Mouse (Mus musculus): ENCODE data around the gene Rnf220. TPM values are rescaled to one million over a fixed set of nuclear protein-coding genes. Genes with fewer than 3 reads are reported as not detected.

Rnf220 gene
- total and polyA plus RNA-seq, 2 experiments from 2014 or later = 122 to 192 TPM

- no peak for DNase-seq (ENCODE audit: low spot score)
- Histone ChIP-seq H3K4me2 (ENCODE audit: low read depth, low read length, poor library complexity, severe bottlenecking) (no peak overlapping the region), H3K27me3 (ENCODE audit: insufficient read depth, low read length) (peaks cover 16% of the 10 kb centered on the region; the same call in 1 of the 2 replicates), H3K27ac (ENCODE audit: low read depth, low read length) (0 out of 2 replicates have a peak overlapping the region, but pooled peaks have one; percentile 4), H3K9ac (replicated peaks; ENCODE audit: low read length, poor library complexity, severe bottlenecking) (no peak overlapping the region), H3K4me1 (ENCODE audit: insufficient read depth, low read length) (peaks cover 4% of the 10 kb centered on the region; the same call in 1 of the 2 replicates), H3K4me3 (ENCODE audit: low read depth, low read length) (no peak overlapping the region), H3K9me3 (ENCODE audit: low read length) (no peaks in the 10 kb centered on the region), H3K36me3 (ENCODE audit: insufficient read depth, low read length) (no peaks in the 10 kb centered on the region)
- TF ChIP-seq CTCF (IDR thresholded peaks at IDR 0.05) = no peak
- 27% methylated on average over 2 of the region's 2 CpGs for WGBS
- no peak for ATAC-seq (ENCODE audit: low FRiP score)
Observed at GRCm38 (mm10) chr4:117349327-117349726, 147.5 kb downstream of the Rnf220 start.

GRCm38 (mm10) chr4:117346025-117346424 lies 150.8 kb downstream of the Rnf220 start:
- Histone ChIP-seq H3K36me3 (ENCODE audit: insufficient read depth, low read length) (no peaks in the 10 kb centered on the region), H3K27ac (ENCODE audit: low read depth, low read length) (no peak overlapping the region), H3K4me1 (ENCODE audit: insufficient read depth, low read length) (peaks cover 4% of the 10 kb centered on the region; the same call in 1 of the 2 replicates), H3K4me3 (ENCODE audit: low read depth, low read length) (no peak overlapping the region), H3K9me3 (ENCODE audit: low read length) (no peaks in the 10 kb centered on the region), H3K9ac (replicated peaks; ENCODE audit: low read length, poor library complexity, severe bottlenecking) (no peak overlapping the region), H3K27me3 (ENCODE audit: insufficient read depth, low read length) (peaks cover 13% of the 10 kb centered on the region; the same call in 1 of the 2 replicates), H3K4me2 (ENCODE audit: low read depth, low read length, poor library complexity, severe bottlenecking) (no peak overlapping the region)
- DNase-seq (ENCODE audit: low spot score) (peak; percentile 57), ATAC-seq (ENCODE audit: low FRiP score) (no peak)
- peak; percentile 72 for TF ChIP-seq CTCF (IDR thresholded peaks at IDR 0.05)
- WGBS = 67% methylated on average over 6 of the region's 6 CpGs

- no peak overlapping the region for H3K4me2 ChIP-seq (ENCODE audit: low read depth, low read length, poor library complexity, severe bottlenecking)
- TF ChIP-seq CTCF (IDR thresholded peaks at IDR 0.05) = no peak
- no peak overlapping the region for H3K4me3 ChIP-seq (ENCODE audit: low read depth, low read length)
- no peaks in the 10 kb centered on the region for H3K9me3 ChIP-seq (ENCODE audit: low read length)
- H3K36me3 ChIP-seq (ENCODE audit: insufficient read depth, low read length) = no peaks in the 10 kb centered on the region
- no peaks in the 10 kb centered on the region for H3K4me1 ChIP-seq (ENCODE audit: insufficient read depth, low read length)
- peaks cover 11% of the 10 kb centered on the region; the same call in 1 of the 2 replicates for H3K27me3 ChIP-seq (ENCODE audit: insufficient read depth, low read length)
- 79% methylated on average over 8 of the region's 8 CpGs for WGBS
- ATAC-seq (ENCODE audit: low FRiP score) (no peak), DNase-seq (ENCODE audit: low spot score) (no peak)
- no peak overlapping the region for H3K9ac ChIP-seq (replicated peaks; ENCODE audit: low read length, poor library complexity, severe bottlenecking)
- no peak overlapping the region for H3K27ac ChIP-seq (ENCODE audit: low read depth, low read length)
Observed at GRCm38 (mm10) chr4:117343385-117343784, 153.5 kb downstream of the Rnf220 start.

GRCm38 (mm10) chr4:117342751-117343150 lies 154.1 kb downstream of the Rnf220 start:
- Histone ChIP-seq H3K4me2 (ENCODE audit: low read depth, low read length, poor library complexity, severe bottlenecking) (no peak overlapping the region), H3K9me3 (ENCODE audit: low read length) (no peaks in the 10 kb centered on the region), H3K36me3 (ENCODE audit: insufficient read depth, low read length) (no peaks in the 10 kb centered on the region), H3K4me3 (ENCODE audit: low read depth, low read length) (no peak overlapping the region), H3K27me3 (ENCODE audit: insufficient read depth, low read length) (0 out of 2 replicates have a peak, but pooled peaks cover 5% of the 10 kb centered on the region), H3K27ac (ENCODE audit: low read depth, low read length) (no peak overlapping the region), H3K4me1 (ENCODE audit: insufficient read depth, low read length) (no peaks in the 10 kb centered on the region), H3K9ac (replicated peaks; ENCODE audit: low read length, poor library complexity, severe bottlenecking) (no peak overlapping the region)
- DNase-seq (ENCODE audit: low spot score) (peak; percentile 16), ATAC-seq (ENCODE audit: low FRiP score) (no peak)
- no peak for TF ChIP-seq CTCF (IDR thresholded peaks at IDR 0.05)
- 34% methylated on average over 12 of the region's 12 CpGs for WGBS

GRCm38 (mm10) chr4:117341282-117341681 lies 155.6 kb downstream of the Rnf220 start:
- H3K27ac ChIP-seq (ENCODE audit: low read depth, low read length) = no peak overlapping the region
- no peak overlapping the region for H3K4me2 ChIP-seq (ENCODE audit: low read depth, low read length, poor library complexity, severe bottlenecking)
- DNase-seq (ENCODE audit: low spot score) = no peak
- 94% methylated on average over 5 of the region's 5 CpGs for WGBS
- no peaks in the 10 kb centered on the region for H3K36me3 ChIP-seq (ENCODE audit: insufficient read depth, low read length)
- ATAC-seq (ENCODE audit: low FRiP score) = no peak
- H3K9me3 ChIP-seq (ENCODE audit: low read length) = no peaks in the 10 kb centered on the region
- H3K4me3 ChIP-seq (ENCODE audit: low read depth, low read length) = no peak overlapping the region
- H3K9ac ChIP-seq (replicated peaks; ENCODE audit: low read length, poor library complexity, severe bottlenecking) = no peak overlapping the region
- TF ChIP-seq CTCF (IDR thresholded peaks at IDR 0.05) = no peak
- H3K27me3 ChIP-seq (ENCODE audit: insufficient read depth, low read length) = no peaks in the 10 kb centered on the region
- H3K4me1 ChIP-seq (ENCODE audit: insufficient read depth, low read length) = no peaks in the 10 kb centered on the region

- Histone ChIP-seq H3K9ac (replicated peaks; ENCODE audit: low read length, poor library complexity, severe bottlenecking) (no peak overlapping the region), H3K4me3 (ENCODE audit: low read depth, low read length) (no peak overlapping the region), H3K27ac (ENCODE audit: low read depth, low read length) (no peak overlapping the region), H3K4me2 (ENCODE audit: low read depth, low read length, poor library complexity, severe bottlenecking) (no peak overlapping the region), H3K27me3 (ENCODE audit: insufficient read depth, low read length) (no peaks in the 10 kb centered on the region), H3K4me1 (ENCODE audit: insufficient read depth, low read length) (no peaks in the 10 kb centered on the region), H3K36me3 (ENCODE audit: insufficient read depth, low read length) (no peaks in the 10 kb centered on the region), H3K9me3 (ENCODE audit: low read length) (no peaks in the 10 kb centered on the region)
- DNase-seq (ENCODE audit: low spot score) (no peak), ATAC-seq (ENCODE audit: low FRiP score) (no peak)
- TF ChIP-seq CTCF (IDR thresholded peaks at IDR 0.05) = no peak
Observed at GRCm38 (mm10) chr4:117339796-117340195, 157.1 kb downstream of the Rnf220 start.

Data from midbrain, postnatal 0 days (tissue).